Mouse (Mus musculus) ES-Bruce4 (cell line): Measurements from ENCODE around the gene Gm28048. TPM values are rescaled to one million over a fixed set of nuclear protein-coding genes. Genes with fewer than 3 reads are reported as not detected.

Experiments
- H3K27ac ChIP-seq: 2 replicates; pipeline ENCODE4 v1.5.1; 2012; ENCODE audit warnings: low read length, inconsistent platforms; ENCODE audit not compliant: insufficient read depth
- H3K27me3 ChIP-seq: 2 replicates; pipeline ENCODE4 v1.6.1; 2012; ENCODE audit warnings: mild to moderate bottlenecking, low read length, inconsistent platforms; ENCODE audit not compliant: control insufficient read depth, poor library complexity, insufficient read depth, severe bottlenecking
- H3K36me3 ChIP-seq: 2 replicates; pipeline ENCODE4 v1.6.1; 2012; ENCODE audit warnings: inconsistent platforms, mild to moderate bottlenecking, low read length, moderate library complexity; ENCODE audit not compliant: control insufficient read depth, poor library complexity, insufficient read depth, severe bottlenecking
- H3K4me1 ChIP-seq: one replicate; pipeline ENCODE4 v1.8.1; 2011; ENCODE audit warnings: low read length; ENCODE audit not compliant: control insufficient read depth, insufficient read depth
- H3K4me3 ChIP-seq: 2 replicates; pipeline ENCODE4 v1.5.1; 2011; ENCODE audit warnings: low read depth, mild to moderate bottlenecking, low read length
- H3K9ac ChIP-seq: 2 replicates; pipeline ENCODE4 v1.6.1; 2012; ENCODE audit warnings: low read depth, mild to moderate bottlenecking, inconsistent platforms; ENCODE audit not compliant: poor library complexity, severe bottlenecking
- H3K9me3 ChIP-seq: replicated peaks from 2 replicates; pipeline ENCODE4 v1.6.1; 2012; ENCODE audit warnings: mild to moderate bottlenecking, low read length, inconsistent platforms; ENCODE audit not compliant: control insufficient read depth, poor library complexity, insufficient read depth, severe bottlenecking
- CTCF ChIP-seq: IDR thresholded peaks from one replicate; pipeline ENCODE4 v1.8.1; 2011; ENCODE audit warnings: low read depth, low read length
- EP300 ChIP-seq: IDR thresholded peaks from 2 replicates; pipeline ENCODE4 v1.6.1; 2011; ENCODE audit warnings: low read depth, low read length; ENCODE audit not compliant: insufficient read depth
- POLR2A ChIP-seq: IDR thresholded peaks from one replicate; pipeline ENCODE4 v1.8.1; 2011; ENCODE audit warnings: low read length; ENCODE audit not compliant: insufficient read depth
- polyA plus RNA-seq: library from polyadenylated mRNA; stranded (reverse); fragments of >200 nt; gene quantifications from 2 replicates; pipeline ENCODE4 v1.2.4, GENCODE M21; 2011; ENCODE audit warnings: low read depth; ENCODE audit not compliant: missing spikeins, insufficient read depth, insufficient read length

Gm28048 gene
- polyA plus RNA-seq, 1 experiment, result 33.6 TPM

- no peak overlapping the region for H3K9ac ChIP-seq
- H3K4me1 ChIP-seq, result peaks cover 9% of the 10 kb centered on the region
- TF ChIP-seq CTCF (no peak), EP300 (no peak)
- H3K27ac ChIP-seq, result peak overlapping the region; percentile 97
- H3K4me3 ChIP-seq, result no peak overlapping the region
- H3K27me3 ChIP-seq, result no peaks in the 10 kb centered on the region
- no peaks in the 10 kb centered on the region for H3K36me3 ChIP-seq
- no peaks in the 10 kb centered on the region for H3K9me3 ChIP-seq
Observed at GRCm38 (mm10) chr11:22853477-22854157, 128.3 kb downstream of the Gm28048 start.

- Histone ChIP-seq H3K27me3 (no peaks in the 10 kb centered on the region), H3K9ac (peak overlapping the region; percentile 34; the same call in 1 of the 2 replicates), H3K4me1 (peaks cover 11% of the 10 kb centered on the region), H3K9me3 (no peaks in the 10 kb centered on the region), H3K4me3 (no peak overlapping the region), H3K36me3 (no peaks in the 10 kb centered on the region), H3K27ac (peak overlapping the region; percentile 97)
- TF ChIP-seq POLR2A, result no peak
- TF ChIP-seq CTCF, result no peak
- TF ChIP-seq EP300, result no peak
Observed at GRCm38 (mm10) chr11:22852510-22852909, 129.4 kb downstream of the Gm28048 start.

- peaks cover 13% of the 10 kb centered on the region for H3K4me1 ChIP-seq
- H3K9ac ChIP-seq, result 0 out of 2 replicates have a peak overlapping the region, but pooled peaks have one; percentile 16
- no peaks in the 10 kb centered on the region for H3K9me3 ChIP-seq
- peak overlapping the region; percentile 96 for H3K27ac ChIP-seq
- TF ChIP-seq POLR2A (no peak), EP300 (peak; percentile 95)
- H3K36me3 ChIP-seq, result no peaks in the 10 kb centered on the region
- no peaks in the 10 kb centered on the region for H3K27me3 ChIP-seq
- H3K4me3 ChIP-seq, result no peak overlapping the region
Observed at GRCm38 (mm10) chr11:22851416-22851815, 130.5 kb downstream of the Gm28048 start.

GRCm38 (mm10) chr11:22850077-22850476 is 131.8 kb downstream of the Gm28048 start:
- peak overlapping the region; percentile 51; the same call in 1 of the 2 replicates for H3K27ac ChIP-seq
- no peak overlapping the region for H3K4me3 ChIP-seq
- no peaks in the 10 kb centered on the region for H3K9me3 ChIP-seq
- TF ChIP-seq CTCF (no peak), EP300 (0 out of 2 replicates have a peak, but pooled peaks have one; percentile 26)
- no peaks in the 10 kb centered on the region for H3K27me3 ChIP-seq
- peaks cover 13% of the 10 kb centered on the region for H3K4me1 ChIP-seq
- H3K9ac ChIP-seq, result no peak overlapping the region
- H3K36me3 ChIP-seq, result no peaks in the 10 kb centered on the region

GRCm38 (mm10) chr11:22848649-22849195 is 133.2 kb downstream of the Gm28048 start:
- H3K4me1 ChIP-seq, result peaks cover 13% of the 10 kb centered on the region
- TF ChIP-seq EP300 (peak; percentile 85; the same call in 1 of the 2 replicates), POLR2A (no peak)
- H3K27ac ChIP-seq, result peak overlapping the region; percentile 21
- H3K9me3 ChIP-seq, result no peaks in the 10 kb centered on the region
- no peak overlapping the region for H3K4me3 ChIP-seq
- H3K9ac ChIP-seq, result no peak overlapping the region
- no peaks in the 10 kb centered on the region for H3K36me3 ChIP-seq
- H3K27me3 ChIP-seq, result no peaks in the 10 kb centered on the region

- no peaks in the 10 kb centered on the region for H3K9me3 ChIP-seq
- H3K4me3 ChIP-seq, result no peak overlapping the region
- peak overlapping the region; percentile 21 for H3K27ac ChIP-seq
- TF ChIP-seq POLR2A (no peak), CTCF (no peak), EP300 (no peak)
- peaks cover 16% of the 10 kb centered on the region for H3K4me1 ChIP-seq
- no peaks in the 10 kb centered on the region for H3K36me3 ChIP-seq
- no peaks in the 10 kb centered on the region for H3K27me3 ChIP-seq
- H3K9ac ChIP-seq, result no peak overlapping the region
Observed at GRCm38 (mm10) chr11:22847732-22848648, 133.9 kb downstream of the Gm28048 start.
